Mouse (Mus musculus): Measurements from ENCODE around the gene Akap13.

DNA sequence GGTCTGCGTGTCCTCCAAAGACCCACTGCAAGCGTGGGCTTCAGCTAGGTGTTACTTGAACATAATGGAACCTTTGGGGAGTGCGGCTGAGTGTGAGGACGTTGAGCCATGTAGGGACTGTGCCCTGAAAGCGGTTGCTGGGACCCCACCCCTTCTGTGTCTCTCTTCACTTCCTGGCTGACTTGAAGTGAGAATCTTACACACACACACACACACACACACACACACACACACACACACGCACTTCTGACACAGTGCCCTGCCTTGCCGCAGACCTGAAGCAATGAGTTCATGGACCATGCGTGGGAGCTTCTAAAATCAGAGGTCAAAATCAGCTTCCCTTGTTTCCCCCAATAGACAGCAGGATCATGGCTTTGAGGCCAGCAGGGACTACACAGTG is 339.8 kb downstream of the Akap13 start:
- TF ChIP-seq CTCF (IDR thresholded peaks at IDR 0.05; ENCODE audit: borderline replicate concordance, insufficient read depth, low read length) = no peak
- no peak for TF ChIP-seq POLR2A (IDR thresholded peaks at IDR 0.05; ENCODE audit: low read depth, low read length)
